Mouse (Mus musculus): ENCODE measurements around the gene Gm45021.
A peak's percentile ranks its signal among the peaks of the same experiment; 100 is the strongest.
"Not testable (repeated sequence)": the region's sequence is repeated elsewhere in the genome, so short reads cannot be mapped to it uniquely, and the experiment has no call there.

Gene Gm45021

DNA sequence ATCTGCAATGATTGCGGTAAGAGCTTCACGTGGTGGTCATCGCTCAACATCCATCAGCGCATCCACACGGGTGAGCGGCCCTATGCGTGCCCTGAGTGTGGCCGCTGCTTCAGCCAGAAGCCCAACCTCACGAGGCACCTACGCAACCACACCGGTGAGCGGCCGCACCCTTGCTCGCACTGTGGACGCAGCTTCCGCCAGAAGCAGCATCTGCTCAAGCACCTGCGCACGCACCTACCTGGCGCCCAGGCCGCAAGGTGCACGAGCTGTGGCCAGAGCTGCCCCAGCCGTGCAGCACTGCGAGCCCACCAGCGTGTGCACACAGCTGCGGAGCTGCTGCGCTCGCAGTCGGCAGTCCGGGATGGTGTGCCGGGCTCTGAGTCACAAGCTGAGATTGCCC, 30.6 kb downstream of the Gm45021 start:
- no peak for DNase-seq

DNA sequence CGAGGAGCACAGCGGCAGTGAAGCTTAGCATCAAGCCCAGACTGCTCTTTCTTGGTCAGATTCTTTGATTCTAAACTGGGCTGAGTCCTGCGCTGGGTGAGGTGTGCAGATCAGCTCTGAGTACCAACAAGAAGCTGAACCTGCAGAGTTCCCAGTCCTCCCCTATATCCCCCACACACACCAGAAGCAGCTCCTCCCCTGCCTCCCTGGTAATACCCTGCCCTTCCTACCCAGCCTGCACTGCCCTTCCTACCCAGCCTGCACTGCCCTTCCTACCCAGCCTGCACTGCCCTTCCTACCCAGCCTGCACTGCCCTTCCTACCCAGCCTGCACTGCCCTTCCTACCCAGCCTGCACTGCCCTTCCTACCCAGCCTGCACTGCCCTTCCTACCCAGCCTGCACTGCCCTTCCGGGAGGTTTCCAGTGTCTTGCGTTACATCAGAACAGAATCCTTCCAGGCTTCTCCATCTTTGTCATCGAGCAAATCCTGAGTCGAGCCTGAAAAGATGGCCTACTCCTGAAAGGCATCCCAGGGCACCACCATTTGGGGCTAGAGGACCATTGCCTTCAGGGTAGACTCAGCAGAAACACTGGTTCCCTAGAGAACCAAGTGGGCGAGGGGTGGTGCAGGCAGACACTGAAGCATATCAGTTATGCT, 32.9 kb downstream of the Gm45021 start:
- not testable (repeated sequence) for DNase-seq

DNA sequence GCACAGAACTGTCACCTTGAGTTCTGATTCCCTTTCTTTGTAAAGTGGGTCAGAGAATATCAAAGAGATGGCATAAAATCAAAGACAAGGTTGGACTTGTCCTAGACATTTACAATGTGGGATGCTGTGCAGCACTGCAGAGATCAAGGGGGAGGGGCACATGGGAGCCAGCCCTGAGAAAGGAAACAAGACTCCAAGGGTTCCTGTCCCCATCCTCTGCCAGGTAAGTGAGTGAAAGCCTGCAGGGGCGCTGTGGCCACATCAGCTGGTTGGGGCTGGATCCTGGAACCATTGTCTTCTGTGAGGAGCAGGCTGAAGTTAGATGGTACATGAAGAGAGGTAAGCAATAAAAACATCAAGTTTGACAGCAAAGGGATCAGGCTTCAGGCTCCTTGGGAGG, 34.0 kb downstream of the Gm45021 start:
- no peak for DNase-seq

DNA sequence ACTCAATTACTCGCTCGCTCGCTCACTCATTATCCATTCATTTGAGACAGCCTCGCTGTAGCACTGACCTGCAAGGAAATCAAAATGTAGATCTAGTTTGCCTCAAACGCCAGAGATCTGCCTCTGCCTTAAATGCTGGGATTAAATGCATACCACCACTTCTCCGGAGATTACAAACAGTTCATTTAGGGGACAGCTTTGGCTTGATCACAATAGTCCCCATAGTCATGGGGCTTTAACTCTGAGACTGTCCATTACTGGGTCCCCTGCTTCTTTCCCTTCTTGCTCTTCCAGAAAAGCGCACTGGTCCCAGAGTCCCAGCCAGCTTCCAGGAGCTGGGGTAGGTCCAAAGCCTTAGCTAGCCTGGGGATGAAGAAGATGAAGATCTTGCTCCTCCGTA, 37.1 kb downstream of the Gm45021 start, which contains the start of gene AI854703:
Gene AI854703, plus strand, starts transcription at position 301 of the 400 bp plus-strand sequence.
- DNase-seq, result no peak

DNA sequence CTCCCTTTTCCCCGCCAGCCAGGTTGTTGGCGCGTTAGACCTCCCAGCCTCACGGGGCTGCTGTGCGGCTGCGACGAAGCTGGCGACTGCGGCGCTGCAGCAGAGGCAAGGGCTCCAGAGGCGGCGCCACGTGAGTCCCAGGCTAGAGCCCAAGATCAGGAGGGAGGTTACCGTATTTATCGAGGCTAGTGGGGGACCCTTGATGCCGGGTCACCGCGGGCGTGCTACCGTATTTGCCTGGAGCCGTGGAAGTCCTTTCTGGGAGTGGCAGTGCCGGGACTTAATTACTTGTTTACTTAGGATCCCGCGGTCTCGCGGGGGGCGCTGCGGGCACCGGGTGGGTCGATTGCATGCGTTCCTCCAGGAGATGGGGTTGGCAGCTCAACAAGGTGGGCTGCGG, 37.6 kb downstream of the Gm45021 start:
- DNase-seq, result peak; percentile 41 to 57

DNA sequence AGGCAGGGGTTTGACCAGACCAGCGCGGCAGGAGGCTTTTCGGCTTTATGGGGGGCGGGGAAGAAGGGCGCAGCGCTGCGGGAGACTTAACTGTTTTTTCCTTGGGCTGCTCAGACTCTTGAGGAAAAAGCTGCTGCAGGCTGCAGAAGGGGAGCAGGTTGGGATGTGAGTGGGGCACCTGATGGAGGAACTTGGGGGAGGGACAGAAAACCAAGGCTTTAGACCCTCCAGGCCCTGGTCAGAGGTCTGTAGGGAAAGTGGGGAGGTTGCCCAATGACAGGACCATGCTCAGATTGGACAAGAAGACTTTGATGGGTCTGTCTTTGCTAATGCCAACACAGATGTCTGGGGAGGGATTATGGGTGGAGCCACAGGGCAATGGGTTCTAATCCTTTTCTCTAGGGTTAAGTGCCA, 38.1 kb downstream of the Gm45021 start:
- no peak for DNase-seq

DNA sequence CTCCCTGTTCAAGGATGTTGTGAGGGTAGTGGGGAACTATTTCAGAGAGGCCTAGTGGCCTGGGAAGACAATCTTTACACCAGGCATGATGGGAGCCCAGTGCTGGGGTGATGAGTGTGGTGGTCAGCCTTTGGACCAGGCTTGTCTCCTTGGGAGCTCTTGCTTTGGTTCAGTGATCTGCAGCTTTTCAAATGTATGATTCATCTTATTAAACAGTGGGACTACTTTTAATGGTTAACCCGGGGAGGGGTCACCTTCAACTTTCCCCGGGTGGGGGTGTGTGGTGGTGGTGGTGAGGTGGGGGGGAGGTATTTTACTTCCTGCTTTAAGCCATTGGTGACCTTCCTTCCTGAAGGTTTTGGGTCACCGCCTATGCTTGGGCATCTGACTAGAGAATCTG, 39.0 kb downstream of the Gm45021 start:
- no peak for DNase-seq

DNA sequence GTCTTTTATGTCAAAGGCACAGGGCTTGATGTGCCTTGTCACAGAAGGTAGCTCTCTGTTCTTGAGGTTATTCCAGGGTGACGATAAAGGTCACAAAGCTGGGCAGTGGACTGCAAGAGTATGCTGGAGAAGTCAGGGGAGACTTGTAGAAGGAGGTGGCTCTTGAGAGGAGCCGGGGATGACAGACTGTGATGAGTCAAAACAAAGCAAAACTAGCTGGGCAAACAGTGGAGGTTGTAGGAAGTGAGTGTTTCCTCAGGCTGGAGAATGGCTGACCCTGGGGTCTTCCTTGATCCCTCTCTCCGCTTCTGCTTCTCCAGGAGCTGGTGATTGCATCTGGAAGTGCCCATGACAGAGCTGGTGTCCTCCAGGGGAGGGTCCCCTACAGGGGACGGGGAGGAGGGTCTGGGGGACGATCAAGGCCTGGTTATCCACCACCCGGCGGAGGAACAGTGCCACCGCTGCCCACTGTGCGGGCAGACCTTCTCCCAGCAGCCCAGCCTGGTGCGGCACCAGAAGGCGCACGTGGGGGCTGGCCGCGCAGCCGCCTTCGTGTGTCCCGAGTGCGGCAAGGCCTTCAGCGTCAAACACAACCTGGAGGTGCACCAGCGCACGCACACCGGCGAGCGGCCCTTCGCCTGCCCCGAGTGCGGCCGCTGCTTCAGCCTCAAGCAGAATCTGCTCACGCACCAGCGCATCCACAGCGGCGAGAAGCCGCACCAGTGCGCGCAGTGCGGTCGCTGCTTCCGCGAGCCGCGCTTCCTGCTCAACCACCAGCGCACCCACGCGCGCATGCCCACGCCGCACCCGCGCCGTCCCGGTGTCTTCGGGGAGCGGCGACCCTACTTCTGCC, 39.6 kb downstream of the Gm45021 start:
- peak; percentile 25 to 39 for DNase-seq

DNA sequence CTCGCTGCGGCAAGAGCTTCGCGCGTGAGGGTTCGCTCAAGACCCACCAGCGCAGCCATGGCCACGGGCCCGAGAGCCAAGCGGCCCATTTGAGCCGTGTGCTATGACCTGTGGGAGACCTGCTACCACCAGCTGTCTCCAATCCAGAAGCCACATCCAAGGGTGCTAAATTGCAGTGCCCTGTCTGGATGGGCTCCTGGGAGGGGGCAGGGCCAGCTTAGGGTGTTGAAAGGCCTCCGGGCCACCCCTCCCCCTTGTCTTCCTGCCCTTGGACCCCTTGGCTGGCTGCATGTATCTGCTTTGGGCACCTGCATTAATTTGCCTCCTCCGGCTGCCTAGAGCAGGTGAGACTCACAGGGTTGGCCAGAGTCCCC, 40.2 kb downstream of the Gm45021 start:
- no peak for DNase-seq

DNA sequence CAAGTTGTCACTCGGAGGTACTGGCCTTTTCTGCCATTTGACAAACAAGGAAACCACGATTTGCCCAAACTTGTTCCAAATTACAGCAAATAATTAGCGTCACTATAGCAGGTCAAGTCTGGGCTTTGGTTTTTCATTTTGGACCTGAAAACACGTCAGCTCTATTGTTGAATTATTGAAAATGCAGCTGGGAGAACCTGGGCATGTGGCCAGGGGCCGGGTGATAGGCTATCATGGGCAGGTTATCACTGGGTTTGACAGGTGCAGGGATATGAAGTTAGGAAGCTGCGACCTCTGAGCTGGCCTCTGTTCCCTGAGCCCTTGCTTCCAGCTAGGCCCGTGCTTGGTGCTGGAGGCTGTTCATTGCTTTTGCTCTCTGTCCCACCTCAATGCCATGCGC, 41.4 kb downstream of the Gm45021 start:
- DNase-seq, result peak in 1 of 2 experiments; percentile 12

DNA sequence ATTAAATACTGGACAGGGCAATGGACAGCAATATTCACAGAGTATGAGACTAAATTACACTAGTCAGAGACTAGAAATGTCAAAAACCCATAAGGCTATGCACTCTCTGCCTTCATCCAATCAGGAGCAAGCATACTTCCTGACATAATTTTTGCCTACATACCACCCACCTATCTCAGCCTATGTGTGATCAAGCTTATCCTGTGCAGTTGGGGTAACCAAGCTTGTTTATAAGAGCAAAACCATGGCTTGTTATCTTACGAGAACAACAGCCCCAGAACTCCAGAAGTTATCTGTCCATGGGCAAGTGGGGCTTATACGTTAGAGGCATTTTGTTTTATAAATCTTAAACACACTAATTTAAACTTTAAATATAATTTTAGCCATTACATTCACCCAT, 45.7 kb downstream of the Gm45021 start:
- no peak for DNase-seq

DNA sequence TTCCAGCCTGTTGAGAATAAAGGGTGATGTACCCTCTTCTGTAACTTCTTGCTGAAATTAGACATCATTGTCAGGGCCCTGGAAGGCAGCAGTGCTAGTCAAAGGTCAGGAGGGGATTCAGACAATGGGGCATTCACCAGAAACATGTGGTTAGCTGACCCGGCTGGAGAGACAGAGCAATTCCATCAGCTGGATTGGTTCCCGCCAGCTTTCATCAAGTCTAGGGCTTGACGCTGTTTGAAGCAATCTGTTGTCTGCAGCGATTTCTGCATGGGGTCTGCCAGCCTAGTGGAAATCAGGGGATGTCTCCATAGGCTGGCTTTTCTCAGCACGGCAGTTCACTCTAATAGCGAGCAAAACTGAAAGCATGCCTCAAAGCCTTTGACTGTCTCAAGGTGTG, 47.1 kb downstream of the Gm45021 start:
- DNase-seq, result peak in 1 of 2 experiments; percentile 15

DNA sequence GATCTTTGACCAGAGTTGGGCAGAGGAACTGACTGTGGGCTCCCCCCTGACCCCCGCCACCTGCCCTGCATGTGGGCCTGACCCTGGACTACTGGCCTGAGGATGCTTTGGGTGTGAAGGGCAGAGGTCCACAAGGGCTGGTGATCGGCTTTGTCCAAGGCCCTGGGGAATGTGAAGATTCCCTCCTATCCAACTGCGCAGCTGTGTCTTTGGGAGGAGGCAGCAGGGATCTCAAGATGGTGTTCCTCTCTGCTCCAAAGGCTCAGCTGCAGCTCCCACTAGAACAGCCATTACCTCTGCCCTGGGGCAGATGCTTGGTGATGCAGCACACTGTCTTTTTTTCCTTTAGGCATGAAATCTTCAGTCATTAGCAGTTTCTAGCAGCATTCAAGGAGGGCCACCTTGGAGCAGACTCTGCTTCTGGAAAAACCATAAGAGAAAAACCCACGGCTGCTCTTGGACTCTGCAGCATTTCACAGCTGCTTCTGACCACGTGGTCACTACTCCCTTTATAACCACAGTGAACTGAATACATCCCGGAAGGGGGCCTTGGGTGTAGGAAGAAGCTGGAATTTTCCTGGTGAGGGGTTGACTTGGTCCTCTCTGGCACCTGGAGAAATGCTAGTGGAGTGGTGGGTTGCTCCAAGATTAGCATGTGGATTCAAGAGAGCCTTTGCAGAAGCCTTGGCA, 48.5 kb downstream of the Gm45021 start:
- DNase-seq, result no peak

DNA sequence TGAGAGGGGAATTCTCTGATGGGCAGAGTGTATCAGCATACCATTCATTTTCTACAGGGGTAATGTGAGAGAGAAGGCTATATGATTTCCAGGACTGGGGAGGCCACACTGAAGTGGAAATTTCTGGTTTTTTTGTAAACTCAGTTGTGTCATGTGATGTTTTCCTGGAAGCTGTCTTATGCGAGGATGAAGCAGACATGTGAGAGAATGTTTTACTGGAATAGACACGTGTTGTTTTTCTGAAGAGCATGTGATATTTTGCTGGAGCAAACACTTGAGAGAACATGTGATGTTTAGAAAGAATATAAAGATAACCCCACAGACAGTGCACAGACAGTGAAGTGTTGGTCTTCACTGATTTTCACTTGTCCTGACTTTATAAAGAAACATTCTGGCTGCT, 49.1 kb downstream of the Gm45021 start:
- DNase-seq, result no peak

DNA sequence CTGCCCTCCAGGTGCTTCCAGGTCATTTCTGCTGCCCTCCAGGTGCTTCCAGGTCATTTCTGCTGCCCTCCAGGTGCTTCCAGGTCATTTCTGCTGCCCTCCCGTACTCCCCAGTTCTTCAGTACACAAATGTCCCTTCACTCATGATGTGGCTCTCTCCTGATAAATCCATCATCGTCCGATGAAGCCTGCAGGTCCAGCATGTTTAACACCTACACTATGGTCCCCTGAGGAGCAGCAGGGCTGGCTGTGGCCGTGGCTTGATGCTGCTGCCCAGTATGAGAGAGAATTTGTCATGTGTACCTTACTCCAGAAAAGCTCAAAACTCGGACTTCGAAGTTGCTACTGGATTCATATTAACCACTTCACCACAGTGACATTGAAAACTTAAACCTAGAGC, 52.0 kb downstream of the Gm45021 start:
- no peak for DNase-seq

DNA sequence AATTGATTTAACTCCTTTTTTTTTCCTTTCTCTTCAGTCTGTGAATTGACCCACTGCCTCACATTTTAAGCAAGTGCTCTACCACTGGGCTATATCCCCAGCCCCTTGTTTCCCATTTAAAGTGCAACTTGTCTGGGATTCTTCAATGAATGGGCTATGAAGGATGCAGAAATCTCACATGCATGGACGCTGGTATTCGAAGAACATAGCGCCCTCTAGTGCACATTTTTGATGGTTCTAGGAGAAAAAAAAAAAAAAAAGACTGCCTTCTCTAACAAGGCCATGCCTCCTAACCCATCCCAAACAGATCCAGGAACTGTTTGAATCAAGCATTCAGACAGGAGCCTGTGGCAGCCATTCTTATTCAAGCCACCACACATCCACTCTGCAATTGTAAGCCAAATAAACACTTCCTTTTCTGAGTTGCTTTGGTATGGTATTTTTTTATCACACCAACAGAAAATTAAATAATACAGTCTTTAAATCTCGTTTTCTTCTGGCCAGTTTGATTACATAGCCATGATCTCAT, 53.4 kb downstream of the Gm45021 start:
- DNase-seq, result peak in 1 of 2 experiments; percentile 40

DNA sequence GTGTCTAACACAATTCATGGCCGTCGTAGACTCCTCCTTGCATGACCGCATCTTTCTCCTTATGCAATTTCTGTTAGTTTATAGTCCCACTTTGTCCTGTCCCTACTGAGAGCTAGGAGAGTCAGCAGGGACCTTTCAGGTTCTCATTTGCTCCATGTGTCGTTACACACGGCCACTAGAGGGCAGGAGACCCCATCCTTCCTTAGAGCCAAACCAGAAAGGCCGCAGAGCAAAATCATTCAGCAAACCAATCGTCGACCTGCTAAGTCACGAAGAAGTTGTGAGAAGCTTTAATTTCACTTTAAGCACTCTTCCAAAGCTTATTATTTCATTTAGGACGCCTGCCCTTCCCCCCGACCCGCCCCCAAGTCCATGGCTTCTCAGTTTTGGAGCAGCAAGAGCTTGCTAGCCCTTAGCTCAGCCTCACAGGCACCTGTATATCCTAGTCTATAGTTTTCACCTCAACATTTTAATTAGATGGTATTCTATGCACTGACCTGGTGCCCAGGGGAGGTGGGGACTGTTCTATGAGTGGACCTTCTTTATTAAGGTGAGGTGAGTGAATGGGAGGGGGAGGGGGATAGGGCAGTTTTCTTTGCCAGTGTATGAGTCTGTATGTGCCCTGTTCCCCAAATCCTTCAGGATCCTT, 56.4 kb downstream of the Gm45021 start:
- peak; percentile 65 to 79 for DNase-seq

DNA sequence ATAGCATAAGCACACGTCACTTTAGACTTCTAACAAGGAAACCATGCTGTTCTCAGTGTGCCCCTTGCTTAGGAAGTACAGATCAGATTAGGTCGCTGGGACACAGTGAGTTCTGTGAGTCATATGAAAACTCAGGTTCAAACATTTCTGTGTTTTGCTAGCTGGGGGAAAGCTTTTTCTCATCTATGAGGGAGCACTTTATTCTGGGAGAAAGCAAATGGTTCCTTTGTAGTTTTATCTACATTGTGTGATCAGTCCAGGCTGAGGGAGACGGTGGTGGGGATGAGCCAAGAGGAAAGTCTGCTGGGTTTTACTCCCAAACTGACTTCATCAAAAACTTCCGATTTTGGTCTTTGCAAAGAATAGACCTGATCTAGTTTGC, 56.9 kb downstream of the Gm45021 start:
- no peak for DNase-seq

DNA sequence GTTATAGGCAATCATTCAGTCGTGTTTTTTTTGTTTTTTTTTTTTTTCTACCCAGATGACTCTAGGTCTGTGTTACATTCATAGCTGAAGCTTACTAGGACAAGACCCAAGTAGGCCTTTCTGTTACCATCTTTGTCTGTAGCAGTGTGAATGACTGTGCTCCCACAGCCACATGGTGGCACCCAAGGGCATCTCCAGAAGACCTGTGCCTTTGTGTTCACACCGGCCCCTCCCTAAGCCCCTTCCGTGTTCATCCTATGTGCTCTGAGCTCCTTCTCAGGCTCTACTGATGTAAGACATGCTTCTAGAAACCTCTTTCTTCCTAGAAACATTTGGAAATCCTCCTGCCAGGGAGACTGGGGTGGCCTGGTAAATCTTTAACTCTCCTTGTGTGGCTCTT, 57.6 kb downstream of the Gm45021 start, which contains the start of gene Gimap8:
Gene Gimap8, plus strand, starts transcription at position 240 of the 400 bp plus-strand sequence.
- peak; percentile 81 to 84 for DNase-seq

DNA sequence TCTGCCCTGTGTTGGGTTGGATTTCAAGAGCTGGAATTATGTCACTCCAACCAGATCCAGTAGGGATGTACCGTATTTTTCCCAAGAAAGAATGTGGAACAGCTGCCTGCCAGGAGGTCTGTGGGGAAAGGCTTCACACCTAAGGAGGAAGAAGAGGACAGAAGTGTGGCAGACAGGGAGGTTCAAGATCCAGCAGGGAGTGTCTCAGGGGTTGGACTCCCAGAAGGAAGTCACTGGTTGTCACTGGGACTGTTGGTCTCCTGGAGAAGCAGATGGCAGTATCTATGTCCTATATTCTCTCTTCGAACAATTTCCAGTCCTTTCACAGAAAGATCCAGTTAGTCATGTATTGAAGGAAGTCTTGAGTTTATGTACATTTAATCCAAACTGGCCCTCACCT, 58.2 kb downstream of the Gm45021 start:
- DNase-seq, result no peak

DNA sequence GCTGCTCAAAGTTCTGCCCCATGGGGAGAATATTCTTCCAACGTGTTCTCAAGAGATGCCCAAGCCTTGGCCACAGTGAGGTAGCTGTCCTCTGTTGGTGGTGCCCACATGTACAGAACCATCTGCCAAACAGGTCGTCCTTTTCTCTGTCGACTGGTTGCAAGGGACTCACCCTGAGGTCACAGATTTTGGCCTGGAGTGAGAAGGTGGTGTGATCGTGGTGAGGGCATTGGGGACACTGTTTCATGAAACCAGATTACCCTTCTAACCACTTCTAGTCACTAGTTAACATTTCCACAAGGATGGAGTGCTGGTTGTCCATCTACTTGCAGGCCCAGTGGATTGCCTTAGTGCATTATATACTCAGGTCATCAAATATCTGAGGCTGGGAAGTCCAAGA, 59.4 kb downstream of the Gm45021 start:
- DNase-seq, result no peak

DNA sequence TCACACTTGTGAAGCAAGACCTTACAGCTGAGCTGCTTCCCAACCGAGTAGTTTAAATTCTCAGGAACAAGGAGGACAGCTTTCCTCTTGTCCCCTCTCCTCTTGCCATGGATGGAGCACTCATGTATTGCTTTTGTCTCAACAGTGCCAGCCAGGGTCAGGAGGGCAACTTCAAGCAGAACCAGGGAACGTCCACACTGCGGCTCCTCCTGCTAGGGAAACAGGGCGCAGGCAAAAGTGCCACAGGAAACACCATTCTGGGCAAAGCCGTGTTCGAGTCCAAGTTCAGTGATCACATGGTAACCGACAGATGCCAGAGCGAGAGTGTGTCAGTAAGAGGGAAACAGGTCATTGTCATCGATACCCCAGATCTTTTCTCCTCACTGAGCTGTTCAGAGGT, 60.6 kb downstream of the Gm45021 start:
- no peak for DNase-seq

DNA sequence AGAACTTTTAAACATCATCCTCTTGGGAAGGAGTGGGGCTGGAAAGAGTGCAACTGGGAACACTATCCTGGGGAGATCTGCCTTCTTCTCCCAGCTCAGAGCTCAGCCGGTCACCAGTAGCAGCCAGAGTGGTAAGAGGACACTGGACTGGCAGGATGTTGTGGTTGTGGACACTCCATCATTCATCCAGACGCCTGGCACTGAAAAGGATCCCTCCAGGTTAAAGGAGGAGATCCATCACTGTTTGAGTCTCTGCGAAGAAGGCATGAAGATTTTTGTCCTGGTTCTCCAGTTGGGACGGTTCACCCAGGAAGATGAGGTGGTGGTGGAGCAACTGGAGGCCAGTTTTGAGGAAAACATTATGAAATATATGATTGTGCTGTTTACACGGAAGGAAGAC, 69.3 kb downstream of the Gm45021 start:
- DNase-seq, result no peak

All from lung, postnatal 4 days (tissue).